Mouse (Mus musculus) T-cell, adult 66 days (primary cell): ENCODE data around the gene Dnajc11. TPM values are rescaled to one million over a fixed set of nuclear protein-coding genes. Genes with fewer than 3 reads are reported as not detected.

ENCODE experiments used
- total RNA-seq, 2 experiments: library from RNA; stranded (reverse); gene quantifications; 3 replicates in 1 of 2; 4 replicates in 1 of 2; pipeline ENCODE4 v1.2.4; 2023

Dnajc11 gene
- total RNA-seq, result 10 to 100 TPM; 54.1 to 56.7 TPM

GRCm38 (mm10) chr4:151933505-151934214 lies at the start of gene Dnajc11:
Dnajc11 (plus strand) TSS chr4:151933691.

GRCm38 (mm10) chr4:151988342-151989109 lies 55.0 kb downstream of the Dnajc11 start, which contains the start of gene Thap3:
Thap3 (minus strand) TSS chr4:151988997.

GRCm38 (mm10) chr4:151996173-151996950 lies 62.9 kb downstream of the Dnajc11 start, which contains the start of gene Phf13:
Phf13 (minus strand) TSS chr4:151996258.

GRCm38 (mm10) chr4:152008622-152009075 lies 75.2 kb downstream of the Dnajc11 start, which contains the start of gene Klhl21:
Klhl21 (plus strand) TSS chr4:152008803.

GRCm38 (mm10) chr4:152027524-152027923 lies 94.0 kb downstream of the Dnajc11 start, which contains the start of gene Zbtb48:
Zbtb48 (minus strand) TSS chr4:152027671.

Other genes starting within 250 kb of the Dnajc11 start
- 10 to 100 TPM; 37.6 to 38.1 TPM for gene Camta1, start 71.8 kb upstream of the Dnajc11 start, total RNA-seq
- 10 to 100 TPM; 48.5 to 53.2 TPM for gene Thap3, start 55.3 kb downstream of the Dnajc11 start, total RNA-seq
- 10 to 100 TPM; 11.0 to 13.6 TPM for gene Phf13, start 62.6 kb downstream of the Dnajc11 start, total RNA-seq
- gene Klhl21, start 75.1 kb downstream of the Dnajc11 start, total RNA-seq, result 10 to 100 TPM; 31.3 to 31.8 TPM
- 10 to 100 TPM; 16.7 to 21.6 TPM for gene Zbtb48, start 94.0 kb downstream of the Dnajc11 start, total RNA-seq
- gene Tas1r1, start 104.9 kb downstream of the Dnajc11 start, total RNA-seq, result not detected
- 10 to 100 TPM; 42.6 to 45.7 TPM for gene Nol9, start 105.6 kb downstream of the Dnajc11 start, total RNA-seq
- 1 to 10 TPM; 3.5 to 4.1 TPM for gene Plekhg5, start 138.8 kb downstream of the Dnajc11 start, total RNA-seq
- 10 to 100 TPM; 25.5 to 32.1 TPM for gene Tnfrsf25, start 182.2 kb downstream of the Dnajc11 start, total RNA-seq
- 1 to 10 TPM; 1.8 to 2.3 TPM for gene Espn, start 218.7 kb downstream of the Dnajc11 start, total RNA-seq
- gene Hes2, start 225.2 kb downstream of the Dnajc11 start, total RNA-seq, result not detected
- 10 to 100 TPM; 14.4 to 24.5 TPM for gene Acot7, start 244.4 kb downstream of the Dnajc11 start, total RNA-seq